Mouse (Mus musculus) kidney, adult 18-20 months (tissue): ENCODE data around the gene F2r.

Experiments used
- DNase-seq: peaks from one replicate; pipeline ENCODE4 v3.0.0; 2021

F2r gene

GRCm38 (mm10) chr13:95591606-95592005 is 26.7 kb downstream of the F2r start:
- no peak for DNase-seq

DNA sequence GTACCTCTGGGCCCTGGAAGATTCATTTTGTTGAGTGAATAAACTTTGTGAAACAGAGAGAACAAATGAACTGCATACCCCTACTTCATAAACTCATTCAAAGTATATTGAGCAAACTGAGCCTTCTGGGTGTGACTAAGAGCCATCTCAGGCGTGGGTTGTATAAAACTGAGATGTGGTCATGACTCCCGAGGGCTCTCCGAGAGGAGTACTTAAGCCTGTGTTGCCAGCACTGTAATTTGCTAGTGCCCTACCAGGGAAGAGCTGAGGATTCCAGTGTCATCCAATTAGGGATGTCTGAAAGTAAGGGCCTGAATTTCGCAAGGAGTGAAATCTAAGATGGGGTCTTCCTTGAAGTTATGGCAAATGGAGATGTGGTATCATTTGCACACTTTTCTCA is 30.7 kb downstream of the F2r start:
- no peak for DNase-seq

- DNase-seq: no peak
These were observed 33.4 kb downstream of the F2r start for GRCm38 (mm10) chr13:95584898-95585297.

DNA sequence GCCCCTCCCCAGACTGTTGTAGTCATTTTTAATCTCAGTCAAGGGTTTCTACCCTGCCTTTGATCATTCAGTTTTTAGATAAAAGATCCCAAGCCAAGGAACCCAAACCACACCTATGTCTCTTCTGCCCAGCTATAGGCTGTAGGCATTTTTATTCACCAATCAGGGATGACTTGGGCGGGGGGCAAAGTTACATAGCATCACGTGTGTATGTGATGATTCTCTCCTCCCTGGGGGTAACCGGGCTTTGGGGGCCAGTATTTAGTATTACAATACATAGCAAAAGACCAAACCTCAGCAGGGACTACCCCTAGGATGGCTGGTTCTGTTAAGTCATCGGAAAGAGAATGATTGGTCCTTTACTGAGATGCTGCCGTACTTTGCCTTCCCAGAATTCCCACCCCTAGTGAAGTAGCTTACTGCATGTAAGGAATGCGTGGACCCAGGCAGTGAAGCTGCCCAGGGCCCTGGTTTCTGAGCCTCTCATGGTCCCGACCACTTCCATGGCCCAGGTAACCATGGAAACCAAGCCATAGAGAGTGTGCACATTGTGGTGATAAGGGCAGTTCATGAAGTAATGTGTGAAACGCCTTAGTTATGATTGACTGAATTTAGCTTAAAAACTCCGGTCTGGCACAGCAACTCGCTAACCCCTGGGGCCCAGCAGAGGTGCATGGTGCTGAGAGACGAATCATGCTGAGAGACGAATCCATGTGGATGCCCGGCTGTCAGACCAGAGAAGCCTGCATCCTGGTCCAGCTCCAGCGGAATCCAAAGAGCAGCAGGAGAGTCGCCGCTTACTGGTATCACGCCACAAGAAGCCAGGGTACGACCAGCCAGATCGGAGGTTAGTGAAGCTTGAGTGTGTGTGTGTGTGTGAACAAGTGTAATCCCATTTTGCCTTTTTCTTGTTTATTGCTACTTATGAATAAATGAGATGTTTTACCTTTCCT is 34.8 kb downstream of the F2r start:
- no peak for DNase-seq

GRCm38 (mm10) chr13:95581850-95582249 is 36.4 kb downstream of the F2r start:
- no peak for DNase-seq

DNA sequence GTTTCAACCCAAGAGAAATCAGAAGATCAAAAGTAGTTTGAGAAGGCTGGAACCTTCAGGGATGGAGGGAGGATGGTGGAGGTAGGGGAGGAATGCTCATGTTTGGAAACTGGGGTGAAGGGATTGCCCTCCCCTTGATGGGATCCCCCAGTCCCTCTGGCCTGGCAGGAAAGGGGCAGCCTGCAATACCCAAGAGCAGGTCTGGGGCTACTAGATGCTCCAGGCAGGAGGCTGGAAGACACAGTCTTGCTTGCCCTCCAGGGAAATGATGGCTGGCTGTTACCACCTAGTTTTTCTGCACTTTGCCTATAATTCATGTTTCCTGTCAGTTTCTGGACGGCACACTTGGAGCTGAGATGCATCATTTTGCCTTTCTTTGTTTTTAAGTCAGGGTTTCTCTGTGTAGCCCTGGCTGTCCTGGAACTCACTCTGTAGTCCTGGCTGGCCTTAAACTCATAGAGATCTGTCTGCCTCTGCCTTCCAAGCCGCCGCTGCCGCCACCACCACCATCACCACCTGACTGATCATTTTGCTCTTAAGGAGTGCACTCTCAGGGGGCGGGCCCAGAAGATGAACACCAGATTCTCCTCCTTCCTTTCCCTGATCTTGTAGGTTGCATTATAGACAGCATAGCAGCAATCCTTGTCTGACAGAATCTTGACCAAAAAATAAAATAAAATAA is 40.1 kb downstream of the F2r start:
- DNase-seq: no peak

GRCm38 (mm10) chr13:95570877-95571276 is 47.4 kb downstream of the F2r start:
- DNase-seq: no peak

DNA sequence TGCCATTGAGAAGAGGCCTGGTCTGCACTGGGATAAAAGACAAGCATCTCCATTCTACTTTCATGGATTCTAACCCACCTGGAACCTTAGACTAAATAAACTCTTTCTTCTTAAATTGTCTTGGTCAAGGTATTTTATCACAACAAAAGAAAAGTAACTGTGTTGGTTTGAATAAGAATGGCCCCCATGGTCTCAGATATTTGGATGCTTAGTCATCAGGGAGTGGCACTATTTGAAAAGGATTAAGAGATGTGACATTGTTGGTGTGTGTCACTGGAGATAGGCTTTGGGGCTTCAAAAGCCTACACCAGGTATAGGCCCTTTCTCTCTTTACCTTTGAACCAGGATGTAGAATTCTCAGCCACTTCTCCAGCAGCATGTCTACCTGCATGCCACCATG is 49.0 kb downstream of the F2r start:
- DNase-seq: no peak

DNA sequence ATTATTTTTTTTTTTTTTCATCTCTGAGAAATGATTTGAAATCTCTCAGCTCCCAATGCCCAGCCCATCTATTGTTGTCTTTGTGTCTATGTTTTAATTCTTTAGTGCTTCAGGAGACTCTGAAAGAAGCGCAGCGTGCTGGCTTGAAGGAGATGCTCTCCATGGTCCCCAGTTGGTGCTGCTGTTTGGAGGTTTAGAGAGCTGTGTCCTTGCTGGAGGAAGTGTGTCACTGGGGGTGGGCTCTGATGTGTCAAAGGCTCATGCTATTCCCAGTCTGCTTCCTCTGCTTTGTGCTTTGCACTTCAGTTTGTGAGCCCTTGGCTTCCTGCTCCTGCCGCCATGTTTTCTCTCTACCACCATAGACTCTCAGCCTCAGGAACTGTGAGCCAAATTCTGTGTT is 50.0 kb downstream of the F2r start:
- DNase-seq: no peak

DNA sequence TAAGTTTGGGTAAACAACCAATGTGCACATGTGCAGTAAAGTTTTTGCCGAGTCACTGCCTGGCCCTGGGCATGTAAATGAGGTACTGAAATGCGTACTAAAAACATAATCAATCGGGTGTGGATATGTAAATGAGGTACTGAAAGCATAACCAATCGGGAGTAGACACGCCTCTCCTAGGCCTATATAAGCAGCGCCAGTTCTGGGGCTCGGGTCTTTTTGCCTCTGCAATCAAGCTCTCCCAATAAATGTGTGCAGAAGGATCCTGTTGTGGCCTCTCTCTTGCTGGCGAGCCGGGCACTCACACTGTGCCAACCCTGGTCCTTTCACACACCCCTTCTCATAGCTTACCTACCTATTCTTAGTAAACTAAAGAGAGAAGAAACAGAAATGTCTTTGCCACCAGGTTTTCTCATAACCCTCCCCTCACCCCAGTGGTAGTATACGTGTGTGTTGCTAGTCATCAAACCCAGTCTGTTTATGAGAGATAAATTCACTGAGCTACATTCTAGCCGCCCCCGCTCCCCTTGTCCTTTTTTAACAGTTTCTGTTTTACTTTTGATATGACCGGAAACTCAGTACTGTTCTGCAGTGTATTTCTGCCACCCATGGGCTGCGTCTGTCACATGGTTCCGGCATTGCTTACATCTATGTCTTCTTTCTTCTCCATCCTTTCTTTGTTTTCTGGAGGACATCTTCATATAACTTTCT is 51.3 kb downstream of the F2r start:
- no peak for DNase-seq

GRCm38 (mm10) chr13:95563693-95564092 is 54.6 kb downstream of the F2r start:
- peak; percentile 60 for DNase-seq

DNA sequence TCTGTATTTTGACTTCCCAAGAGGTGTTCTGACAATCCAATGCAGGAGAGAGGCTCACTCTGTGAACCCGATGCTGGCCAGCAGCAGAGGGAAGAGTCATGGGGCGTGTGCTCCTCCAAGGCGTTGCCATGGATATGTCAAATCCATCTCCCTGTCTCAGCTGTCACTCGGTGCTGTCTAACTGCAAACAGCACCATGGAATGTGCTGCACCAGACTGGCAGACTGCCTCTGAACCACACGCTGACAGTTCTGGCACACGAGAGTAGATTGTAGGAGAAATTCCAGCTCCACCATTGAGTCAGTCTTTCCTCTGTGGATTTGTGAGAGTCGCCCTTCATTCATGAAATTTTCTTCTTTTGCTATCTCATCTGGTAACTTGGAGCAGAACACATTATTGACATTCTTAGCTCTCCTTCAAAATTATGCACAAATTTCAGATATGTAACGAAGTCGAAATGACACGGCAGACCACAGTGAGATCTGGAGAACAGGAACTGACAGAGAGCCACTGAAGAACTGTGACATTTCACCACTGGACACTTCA is 55.1 kb downstream of the F2r start:
- no peak for DNase-seq

DNA sequence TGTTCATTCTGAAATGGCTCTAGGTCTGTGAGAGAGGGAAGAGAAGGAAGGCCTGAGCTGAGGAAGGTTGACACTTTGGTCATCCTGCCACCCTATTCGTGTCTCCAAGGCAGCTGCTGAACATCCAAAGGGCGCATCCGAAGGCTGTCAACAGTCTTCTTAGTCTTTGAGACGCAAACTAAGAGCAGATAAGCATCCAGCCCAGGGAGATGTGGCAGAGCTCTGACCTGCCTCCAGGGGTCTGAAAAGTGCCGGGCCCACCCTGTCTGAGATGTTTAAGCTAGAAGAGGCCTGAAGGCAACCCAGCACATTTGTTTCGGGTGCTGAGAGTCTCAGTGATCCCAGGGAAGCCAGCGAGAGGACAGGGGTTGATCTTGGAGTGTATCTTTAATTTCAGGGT is 61.0 kb downstream of the F2r start:
- DNase-seq: no peak

DNA sequence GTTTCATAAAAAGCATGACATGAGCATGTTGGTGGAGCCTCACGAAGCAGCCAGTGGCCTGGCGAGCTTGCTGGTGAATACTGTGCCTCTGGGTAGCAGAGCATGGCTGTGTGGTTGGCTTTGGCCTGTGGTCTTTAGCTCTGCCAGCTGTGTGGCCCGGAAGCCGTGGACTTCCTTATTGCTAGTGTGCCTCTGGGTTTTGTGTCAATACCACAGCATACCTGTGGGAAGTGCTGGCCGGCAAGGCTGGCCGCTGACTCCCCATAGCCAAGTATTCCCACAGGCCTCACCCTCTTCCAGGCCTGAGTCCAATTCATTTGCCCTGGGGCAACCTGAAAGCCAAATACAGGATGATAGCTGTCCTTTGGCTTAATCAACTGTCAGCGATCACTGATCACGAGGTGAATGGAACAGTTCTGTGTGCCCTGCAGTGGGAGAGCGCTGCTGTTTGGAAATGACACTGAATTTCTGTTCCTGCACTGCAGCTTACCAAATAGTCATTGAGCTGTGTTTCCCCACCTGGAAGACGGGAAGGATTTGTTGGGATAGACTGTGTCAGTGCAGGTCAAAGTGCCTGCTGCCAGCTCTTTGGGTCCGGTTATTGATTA is 64.3 kb downstream of the F2r start:
- no peak for DNase-seq
